Mouse (Mus musculus): ENCODE data around the gene Slc12a5.

DNA sequence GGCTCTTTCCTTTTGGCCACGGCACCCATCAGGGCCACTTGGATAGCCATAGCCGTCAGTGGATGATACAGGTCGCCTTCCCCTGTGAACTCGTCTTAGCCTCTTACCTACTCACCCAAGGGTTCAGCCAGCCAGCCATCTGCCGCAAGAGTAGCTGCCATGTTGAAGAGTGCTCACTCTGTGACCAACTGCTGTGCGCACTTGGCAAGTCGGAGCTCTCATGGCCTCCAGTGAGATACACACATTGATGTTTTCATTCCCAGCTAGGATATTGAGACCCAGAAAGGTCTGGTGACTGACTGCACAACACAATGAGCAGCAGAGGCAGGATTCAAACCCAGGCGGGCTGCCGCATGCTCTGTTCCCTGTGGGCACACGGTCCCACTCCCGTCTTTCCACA lies 33.6 kb downstream of the Slc12a5 start:
- no peak for TF ChIP-seq CTCF (IDR thresholded peaks at IDR 0.05; ENCODE audit: low read depth)
- TF ChIP-seq EP300 (IDR thresholded peaks at IDR 0.05; ENCODE audit: low read depth) = no peak
